Mouse (Mus musculus) gastrocnemius, postnatal 25 days (tissue): ENCODE measurements around the gene 1700123O20Rik. TPM values are rescaled to one million over a fixed set of nuclear protein-coding genes. Genes with fewer than 3 reads are reported as not detected.

Experiments
- DNase-seq: peaks from one replicate; pipeline ENCODE4 v3.0.0; 2022
- long read RNA-seq, 2 experiments: library from polyadenylated mRNA; stranded (forward); transcript quantifications; one replicate each; pipeline ENCODE4 v2.0.0; 2021
- total RNA-seq, 2 experiments: library from RNA; stranded (reverse); gene quantifications; 1 replicate in 1 of 2; 2 replicates in 1 of 2; pipeline ENCODE4 v1.2.3; 2021

The 1700123O20Rik gene
- 10 to 100 TPM in 1 of 2 experiments, 1 to 10 TPM in 1; 8.4 to 10.0 TPM for total RNA-seq
- long read RNA-seq, experiment 1, transcript 1700123O20Rik-201 (2 exons, 1,843 nt): major isoform, 19 of 21 reads
- long read RNA-seq, experiment 1, partial matches to known transcripts: 0 of 21 reads
- long read RNA-seq, experiment 1, other reads (novel, unspliced or antisense): 1 of 21 reads
- long read RNA-seq, experiment 2, transcript 1700123O20Rik-201 (2 exons, 1,843 nt): major isoform, 26 of 29 reads
- long read RNA-seq, experiment 2, partial matches to known transcripts: 0 of 29 reads
- long read RNA-seq, experiment 2, other reads (novel, unspliced or antisense): 2 of 29 reads

- no peak for DNase-seq
Observed at GRCm38 (mm10) chr14:54686063-54686521, at the start of gene 1700123O20Rik. Gene 1700123O20Rik (plus strand): TSS chr14:54686216.

DNA sequence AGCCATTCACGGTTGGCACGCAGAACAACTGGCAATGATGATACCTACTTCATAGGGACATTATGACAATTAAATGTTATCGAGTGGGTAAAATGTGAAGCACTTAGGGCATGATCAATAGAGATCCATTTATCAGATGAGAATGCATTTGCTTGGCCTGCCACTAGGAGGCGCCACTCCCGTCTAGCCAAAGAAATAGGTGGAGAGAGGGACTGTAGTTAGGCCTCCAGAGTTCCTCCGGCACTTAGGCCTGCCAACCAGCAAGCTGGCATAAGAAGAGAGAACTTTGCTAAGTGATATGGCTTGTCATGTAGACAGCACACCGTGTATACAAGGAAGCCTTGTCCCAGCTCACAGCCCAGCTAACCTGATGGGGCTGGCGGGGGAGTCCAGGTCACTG, 49.1 kb upstream of the 1700123O20Rik start:
- no peak for DNase-seq

- DNase-seq: no peak
Observed at GRCm38 (mm10) chr14:54638210-54638609, 47.8 kb upstream of the 1700123O20Rik start.

GRCm38 (mm10) chr14:54640121-54640520, 45.9 kb upstream of the 1700123O20Rik start:
- DNase-seq: no peak

DNA sequence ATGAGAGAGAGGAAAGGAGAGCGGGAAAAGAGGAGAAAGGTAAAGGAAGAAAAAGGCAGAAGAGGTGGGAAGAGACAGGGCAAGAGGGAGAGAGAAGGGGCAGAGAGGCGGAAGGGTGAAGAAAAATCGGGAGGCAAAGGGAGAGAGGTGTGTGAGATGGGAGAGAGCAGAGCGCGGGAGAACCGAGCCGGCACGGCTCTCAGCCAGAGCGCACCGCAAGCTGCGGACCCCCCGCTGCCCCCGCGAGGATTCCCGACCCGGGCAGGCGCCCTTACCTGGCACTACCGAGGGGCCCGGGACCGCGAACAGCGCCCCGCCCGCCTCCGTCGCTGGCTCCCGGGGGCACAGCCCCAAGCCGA, 45.1 kb upstream of the 1700123O20Rik start, which contains the start of gene Gm17606:
TSS of gene Gm17606 (plus strand) at position 7 of the 359 bp plus-strand sequence.
- DNase-seq: no peak

DNA sequence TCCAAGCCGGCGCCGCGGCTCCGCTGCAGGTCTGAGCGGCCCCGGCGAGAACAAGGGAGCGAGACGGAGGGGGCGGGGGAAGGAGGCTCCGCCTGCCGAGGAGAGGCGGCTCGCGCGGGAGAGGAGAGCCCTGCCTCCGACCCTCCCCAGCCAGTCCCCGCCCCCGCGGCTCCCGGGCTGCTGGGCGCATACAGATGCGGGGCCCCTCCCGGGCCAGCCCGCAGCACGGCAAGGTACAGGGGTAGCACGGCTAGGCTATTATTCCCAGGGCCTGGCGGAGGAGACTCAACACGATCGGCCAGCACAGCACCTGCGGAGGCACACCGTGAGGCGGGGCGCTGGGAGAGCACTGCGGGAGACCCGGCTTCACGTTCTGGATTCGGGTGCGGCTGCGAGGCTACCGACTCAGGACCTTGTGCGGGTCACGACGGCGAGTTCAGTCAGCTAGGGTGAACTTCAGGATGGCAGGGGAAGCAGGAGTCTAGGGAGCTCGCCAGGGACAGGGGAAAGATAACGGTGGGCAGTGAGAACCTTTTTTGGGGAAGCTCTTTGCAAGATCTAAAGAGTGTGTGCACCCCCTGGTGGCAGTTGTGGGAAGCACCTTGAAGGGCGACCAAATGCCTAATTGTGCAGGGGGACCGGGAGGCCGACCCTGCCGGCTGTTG, 44.6 kb upstream of the 1700123O20Rik start, which contains the start of gene Cdh24:
TSS of gene Cdh24 (minus strand) at position 60 of the 665 bp plus-strand sequence.
- peak; percentile 87 for DNase-seq

DNA sequence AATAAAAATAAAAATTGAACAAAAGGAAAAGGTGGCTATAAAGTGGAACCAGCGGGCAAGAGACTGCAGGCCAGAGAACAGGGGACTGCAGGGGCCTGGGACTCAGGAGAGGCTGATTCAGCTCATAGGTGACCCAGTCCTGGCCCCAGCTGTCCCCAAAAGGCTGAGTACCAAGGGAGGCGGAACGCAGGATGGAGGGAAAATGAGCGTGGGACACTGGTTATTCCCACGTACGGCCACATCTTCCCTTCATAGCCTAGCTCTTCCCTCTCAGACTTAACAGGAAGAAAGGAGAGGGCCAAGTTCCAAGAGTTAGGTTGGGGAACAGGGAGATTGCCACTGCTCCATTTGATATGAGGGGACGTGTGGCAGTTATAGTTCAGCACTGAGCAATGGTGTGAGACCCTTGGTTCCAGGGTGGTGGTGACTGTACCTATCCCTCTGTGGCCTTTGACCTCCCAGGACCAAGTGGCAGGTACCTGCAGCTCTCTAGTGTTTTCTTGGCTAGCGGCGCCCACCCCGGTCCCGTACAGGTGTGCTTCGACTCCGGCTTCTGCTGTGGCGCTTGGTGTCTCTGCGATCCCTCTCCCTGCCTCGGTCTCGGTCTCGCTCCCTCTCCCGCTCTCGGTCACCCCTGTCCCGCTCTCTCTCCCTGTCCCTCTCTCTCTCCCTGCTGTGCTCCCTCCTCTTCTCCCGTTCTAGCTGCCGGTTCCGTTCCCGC, 43.6 kb upstream of the 1700123O20Rik start:
- no peak for DNase-seq

DNA sequence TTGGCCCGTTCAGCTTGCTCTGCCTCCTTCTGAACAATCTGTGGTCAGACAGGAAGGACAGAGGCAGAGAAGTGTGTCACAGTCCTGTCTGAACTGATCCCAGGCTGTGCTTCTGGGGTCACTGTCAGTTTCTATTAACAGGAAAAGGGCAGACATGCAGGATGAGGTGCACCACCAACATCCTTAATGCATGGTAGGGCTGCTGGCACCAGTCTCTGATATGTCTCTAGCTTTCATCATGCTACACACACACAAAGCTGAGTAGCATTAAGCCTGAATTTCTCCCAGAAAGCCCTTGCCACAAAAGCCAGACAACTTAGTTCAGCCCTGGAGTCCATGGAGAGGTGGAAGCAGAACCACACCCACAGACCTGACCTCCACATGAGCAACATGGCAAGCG, 43.0 kb upstream of the 1700123O20Rik start:
- DNase-seq: no peak

GRCm38 (mm10) chr14:54644294-54644693, 41.7 kb upstream of the 1700123O20Rik start:
- no peak for DNase-seq

DNA sequence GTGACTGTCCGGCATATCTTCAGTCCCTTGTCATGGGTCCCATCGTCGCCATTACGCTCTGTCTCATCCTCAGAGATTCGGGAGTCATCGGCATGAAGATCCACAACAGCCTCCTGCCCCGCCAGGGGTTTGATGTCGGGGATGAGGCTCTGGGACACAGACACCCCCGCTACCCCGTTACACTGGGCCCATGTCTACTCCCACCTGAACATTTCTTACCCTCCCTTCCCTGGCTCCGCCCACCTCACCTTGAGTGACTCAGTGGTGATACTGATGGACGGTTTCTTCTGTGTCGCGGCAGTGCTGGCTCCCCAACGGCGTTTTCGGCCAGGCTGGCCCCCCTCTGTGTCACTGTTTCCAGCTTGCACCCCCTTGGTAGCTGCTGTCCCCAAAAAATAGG, 39.6 kb upstream of the 1700123O20Rik start:
- no peak for DNase-seq

DNA sequence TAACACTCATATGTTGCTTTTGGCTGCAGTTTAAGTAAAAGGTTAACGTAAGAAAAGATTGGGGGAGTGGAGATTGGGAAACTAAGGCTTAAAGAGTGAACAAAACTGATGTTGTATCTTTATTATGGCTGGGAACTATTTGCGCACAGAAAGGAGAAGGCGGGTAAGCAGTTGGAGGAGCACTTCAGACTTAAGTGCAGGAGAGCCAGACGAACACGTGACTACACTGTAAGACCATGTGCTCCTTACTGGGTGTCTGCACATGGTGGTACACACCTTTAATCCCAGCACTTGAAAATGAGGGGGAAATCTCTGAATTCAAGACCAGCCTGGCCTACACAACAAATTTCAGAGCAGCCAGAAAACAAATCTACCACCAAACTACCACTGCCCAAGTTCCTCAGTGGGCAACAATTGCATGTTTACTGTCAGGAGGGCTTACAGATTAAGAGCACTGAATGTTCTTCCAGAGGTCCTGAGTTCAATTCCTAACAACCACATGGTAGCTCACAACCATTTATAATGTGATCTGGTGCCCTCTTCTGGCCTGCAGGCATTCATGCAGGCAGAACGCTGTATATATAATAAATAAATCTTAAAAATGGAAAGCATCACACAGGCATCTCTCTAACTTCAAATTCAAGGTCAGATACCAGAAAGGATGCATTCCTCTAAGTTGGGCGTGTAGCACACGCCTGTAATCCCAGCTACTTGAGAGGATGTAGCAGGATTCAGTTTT, 38.9 kb upstream of the 1700123O20Rik start:
- no peak for DNase-seq

GRCm38 (mm10) chr14:54647900-54648299, 38.1 kb upstream of the 1700123O20Rik start:
- no peak for DNase-seq

DNA sequence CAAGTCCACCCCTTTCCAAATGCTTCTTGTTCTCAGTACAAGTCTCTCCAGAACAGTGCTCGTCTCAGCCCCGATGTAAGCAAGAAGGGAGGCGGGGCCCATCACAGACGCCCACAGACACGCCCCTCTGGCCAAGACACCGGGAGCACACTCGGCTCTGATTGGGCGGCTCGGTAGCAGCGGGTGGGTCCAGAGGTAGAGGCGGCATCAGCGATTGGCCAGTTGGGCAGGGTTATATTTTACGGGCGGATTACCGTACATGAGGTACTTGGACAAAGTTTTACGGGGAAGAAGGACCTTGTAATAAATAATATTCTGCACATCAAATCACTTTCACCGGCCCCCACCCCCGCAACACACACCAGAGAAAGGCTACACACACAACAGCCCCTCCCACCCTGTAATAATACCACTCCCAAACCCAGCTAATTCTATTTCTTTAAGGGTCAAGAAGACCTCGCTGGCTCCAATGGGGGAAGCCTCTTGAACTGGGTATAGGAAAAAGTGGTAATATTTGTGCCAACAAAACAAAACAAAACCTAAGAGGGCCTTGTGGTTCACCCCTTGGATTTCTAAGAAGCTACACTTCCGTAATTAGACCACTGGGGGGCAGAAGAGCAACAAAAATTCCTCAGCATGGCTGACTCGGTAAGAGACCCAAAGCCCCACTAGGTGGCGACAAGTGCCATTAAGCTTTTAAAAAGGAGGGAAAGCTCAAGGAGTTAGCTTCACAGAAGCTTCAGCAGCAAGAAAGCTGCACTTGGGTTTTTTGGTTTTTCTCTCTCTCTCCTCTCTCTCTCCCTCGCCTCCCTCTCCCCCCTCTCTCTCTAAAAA, 35.2 kb upstream of the 1700123O20Rik start:
- peak; percentile 59 for DNase-seq

- DNase-seq: no peak
Observed at GRCm38 (mm10) chr14:54651556-54651955, 34.5 kb upstream of the 1700123O20Rik start.

DNA sequence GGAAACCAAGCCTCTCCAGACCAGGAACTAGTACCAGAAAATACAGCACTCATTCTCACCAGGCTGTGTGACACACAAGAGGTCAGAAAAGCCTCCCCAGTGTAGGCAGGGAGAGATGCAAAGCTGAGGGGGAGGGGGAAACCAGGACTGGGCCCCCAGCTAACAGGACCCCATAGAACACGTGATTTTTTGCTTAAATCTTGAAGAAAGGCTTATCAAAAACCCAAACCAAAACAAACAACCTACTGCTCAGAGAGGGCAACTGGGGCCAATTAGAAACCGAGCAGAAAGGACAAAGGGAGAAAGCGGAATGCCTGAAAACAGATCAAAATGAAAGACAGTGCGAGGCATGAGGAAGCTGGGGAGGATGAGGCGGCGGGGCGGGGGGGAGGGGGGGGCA, 33.2 kb upstream of the 1700123O20Rik start:
- no peak for DNase-seq

DNA sequence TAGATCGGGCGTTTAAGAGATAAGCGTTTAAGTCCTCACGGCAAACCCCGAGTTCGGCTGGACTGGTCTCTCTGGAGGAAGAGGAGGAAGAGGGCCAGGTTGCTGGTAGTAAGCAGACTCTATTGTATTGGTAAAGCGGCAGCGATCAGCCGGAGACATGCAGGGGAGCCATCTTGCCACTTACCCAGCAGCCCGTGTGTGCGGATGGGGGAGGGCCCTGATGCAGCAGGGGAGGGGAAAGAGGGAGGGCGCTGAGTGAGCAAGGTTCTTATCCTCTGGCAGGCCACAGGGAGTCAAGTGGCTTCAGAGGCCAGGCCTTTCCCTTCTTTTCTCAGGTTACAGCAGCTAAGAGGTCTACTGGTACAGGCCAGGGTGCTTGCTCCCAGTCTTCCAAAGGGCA, 32.5 kb upstream of the 1700123O20Rik start:
- DNase-seq: peak; percentile 89

DNA sequence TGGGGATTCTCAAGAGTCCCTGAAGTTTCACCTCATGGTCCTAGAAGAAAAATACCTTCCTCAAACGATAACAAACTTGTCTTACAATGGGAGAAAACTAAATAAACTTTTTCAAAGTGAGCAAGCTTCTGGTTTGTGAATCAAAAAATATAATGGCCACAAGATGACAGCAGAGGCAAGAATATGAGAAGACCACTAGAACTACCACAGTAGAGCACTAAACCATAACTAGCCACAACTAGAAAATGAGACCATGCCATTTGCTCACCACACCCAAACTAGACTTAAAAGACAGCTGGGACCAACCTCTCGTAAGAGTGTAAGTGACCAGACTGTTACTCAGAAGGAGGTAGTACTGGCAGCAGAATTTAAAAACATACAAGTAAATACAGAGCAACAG, 26.0 kb upstream of the 1700123O20Rik start:
- no peak for DNase-seq

DNA sequence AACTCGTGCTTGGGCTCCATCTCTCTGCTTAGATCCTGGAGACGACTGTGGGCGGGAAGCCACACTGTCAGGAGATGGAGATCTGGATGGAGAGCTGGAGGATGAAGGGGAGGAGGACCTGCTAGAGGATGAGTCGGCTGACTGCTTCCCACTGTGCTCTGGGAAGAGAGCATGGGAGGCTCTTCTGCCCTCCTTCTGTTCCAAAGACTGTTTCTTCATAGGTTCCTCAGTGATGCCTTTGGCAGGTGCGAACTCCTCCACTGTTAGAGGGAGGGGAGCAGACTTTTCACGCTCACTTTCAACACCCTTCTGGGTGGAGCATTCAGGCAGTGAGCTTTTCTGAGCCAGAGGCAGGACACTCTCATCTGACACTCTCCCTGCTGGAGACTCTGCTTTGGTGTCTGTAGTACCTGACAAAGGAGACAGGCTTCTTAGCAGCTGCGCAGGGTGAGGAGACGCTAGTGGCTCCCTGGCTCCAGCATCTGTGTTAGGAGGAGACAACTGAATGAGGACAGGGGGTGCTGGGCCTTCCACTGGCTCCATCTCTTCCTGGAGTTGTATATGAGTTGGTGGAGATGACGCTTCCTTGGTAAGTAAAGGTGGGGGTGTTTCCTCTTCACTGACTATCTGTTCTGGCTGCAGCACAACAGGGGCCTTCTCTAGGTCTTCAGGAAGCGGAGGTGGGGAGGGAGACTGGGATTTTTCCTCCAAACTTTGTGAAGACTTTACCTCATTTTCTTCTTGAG, 21.4 kb upstream of the 1700123O20Rik start:
- DNase-seq: no peak

- DNase-seq: no peak
Observed at GRCm38 (mm10) chr14:54669381-54669780, 16.6 kb upstream of the 1700123O20Rik start.

DNA sequence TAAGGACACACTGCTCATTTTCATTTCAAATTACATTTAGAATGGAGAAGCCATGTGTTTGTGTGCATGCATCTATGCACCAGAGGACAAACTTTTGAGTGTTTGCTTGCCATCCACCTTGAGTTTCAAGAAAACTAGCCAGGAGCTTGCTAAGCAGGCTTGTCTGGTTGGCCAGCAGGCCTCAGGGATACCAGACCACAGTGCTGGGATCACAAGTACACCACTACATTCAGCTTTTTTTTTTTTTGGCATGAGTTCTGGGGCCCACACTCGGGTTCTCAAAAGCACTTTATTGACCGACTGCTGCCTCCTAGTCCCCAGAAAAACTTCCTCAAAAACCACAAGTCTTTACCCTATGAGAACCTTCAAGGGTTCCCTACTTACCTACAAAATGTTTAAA, 11.7 kb upstream of the 1700123O20Rik start:
- DNase-seq: no peak
